Mouse (Mus musculus) hindbrain, postnatal 0 days (tissue): ENCODE data around the gene Ube2d1. TPM values are rescaled to one million over a fixed set of nuclear protein-coding genes. Genes with fewer than 3 reads are reported as not detected.

Experiments used
- ATAC-seq: fragments of 200-750 bp; cut with Nextera tagmentation; 2 replicates; pipeline ENCODE4 v1.8.0; 2017; ENCODE audit warnings: mild to moderate bottlenecking, moderate TSS enrichment, moderate library complexity
- DNase-seq: peaks from one replicate; pipeline ENCODE4 v3.0.0-alpha.2; 2015; ENCODE audit warnings: low spot score
- H3K27ac ChIP-seq: fragments of 300-500 bp; sonication (generic); 2 replicates; pipeline ENCODE4 v1.5.1; 2014; ENCODE audit warnings: mild to moderate bottlenecking
- H3K27me3 ChIP-seq: fragments of 300-500 bp; sonication (generic); 2 replicates; pipeline ENCODE4 v1.6.1; 2014; ENCODE audit warnings: low read length, mixed read lengths; ENCODE audit not compliant: insufficient read depth
- H3K36me3 ChIP-seq: fragments of 300-500 bp; sonication (generic); 2 replicates; pipeline ENCODE4 v1.6.1; 2014; ENCODE audit warnings: low read length, mixed read lengths; ENCODE audit not compliant: insufficient read depth
- H3K4me1 ChIP-seq: fragments of 300-500 bp; sonication (generic); 2 replicates; pipeline ENCODE4 v1.6.1; 2014; ENCODE audit warnings: antibody characterized with exemption, low read length, mixed read lengths; ENCODE audit not compliant: insufficient read depth
- H3K4me2 ChIP-seq: fragments of 300-500 bp; sonication (generic); 2 replicates; pipeline ENCODE4 v1.6.1; 2014; ENCODE audit warnings: low read depth, mild to moderate bottlenecking, low read length, moderate library complexity, mixed read lengths
- H3K4me3 ChIP-seq: fragments of 300-500 bp; sonication (generic); 2 replicates; pipeline ENCODE4 v1.5.1; 2014; ENCODE audit warnings: low read length
- H3K9ac ChIP-seq: fragments of 300-500 bp; sonication (generic); replicated peaks from 2 replicates; pipeline ENCODE4 v1.6.1; 2014; ENCODE audit warnings: mild to moderate bottlenecking, low read length, moderate library complexity, mixed read lengths
- H3K9me3 ChIP-seq: fragments of 300-500 bp; sonication (generic); 2 replicates; pipeline ENCODE4 v1.6.1; 2016; ENCODE audit warnings: low read length, mixed read lengths
- CTCF ChIP-seq: IDR thresholded peaks from 2 replicates; pipeline ENCODE4 v1.5.1; 2016; ENCODE audit warnings: antibody characterized with exemption, control low read depth, low read depth
- WGBS: fragments of 180-500 bp; shearing (Covaris S2); extraction: QIAGEN DNeasy Blood & Tissue Kit; methylation state at CpG from one replicate; pipeline ENCODE4 v1.1.7; 2014; 5-methylcytosine and 5-hydroxymethylcytosine counted together
- polyA plus RNA-seq: library from polyadenylated mRNA; unstranded; fragments of >200 nt; fragmentation: Nextera tagmentation; extraction: Ambion mirVana; gene quantifications from 2 replicates; pipeline ENCODE4 v1.2.1, GENCODE M21; 2015
- total RNA-seq: library from RNA; depleted of rRNA; stranded (reverse); fragments of >200 nt; gene quantifications from 2 replicates; pipeline ENCODE4 v1.2.3, GENCODE M21; 2014

Gene Ube2d1
- total and polyA plus RNA-seq, 2 experiments from 2014 or later = 58.8 to 145 TPM

- no peak for ATAC-seq
- Histone ChIP-seq H3K27me3 (no peaks in the 10 kb centered on the region), H3K27ac (no peak overlapping the region), H3K36me3 (peaks cover 14% of the 10 kb centered on the region; the same call in 1 of the 2 replicates), H3K4me3 (no peak overlapping the region), H3K9me3 (no peaks in the 10 kb centered on the region), H3K4me2 (no peak overlapping the region), H3K4me1 (no peaks in the 10 kb centered on the region), H3K9ac (no peak overlapping the region)
- no peak for TF ChIP-seq CTCF
- WGBS = 86% methylated on average over 6 of the region's 6 CpGs
- DNase-seq = no peak
These were observed 43.3 kb upstream of the Ube2d1 start for GRCm38 (mm10) chr10:71328382-71328781.

- no peaks in the 10 kb centered on the region for H3K9me3 ChIP-seq
- no peak for ATAC-seq
- H3K4me1 ChIP-seq = no peaks in the 10 kb centered on the region
- peaks cover 14% of the 10 kb centered on the region; the same call in 1 of the 2 replicates for H3K36me3 ChIP-seq
- H3K4me3 ChIP-seq = no peak overlapping the region
- no peak for DNase-seq
- no peak overlapping the region for H3K4me2 ChIP-seq
- no peak for TF ChIP-seq CTCF
- H3K9ac ChIP-seq = no peak overlapping the region
- no peaks in the 10 kb centered on the region for H3K27me3 ChIP-seq
- 71% methylated on average over 10 of the region's 10 CpGs for WGBS
- no peak overlapping the region for H3K27ac ChIP-seq
These were observed 42.3 kb upstream of the Ube2d1 start for GRCm38 (mm10) chr10:71327386-71327785.

GRCm38 (mm10) chr10:71326789-71327188 is 41.7 kb upstream of the Ube2d1 start:
- Histone ChIP-seq H3K4me1 (no peaks in the 10 kb centered on the region), H3K27me3 (no peaks in the 10 kb centered on the region), H3K36me3 (peaks cover 14% of the 10 kb centered on the region; the same call in 1 of the 2 replicates), H3K4me2 (no peak overlapping the region), H3K27ac (no peak overlapping the region), H3K9me3 (no peaks in the 10 kb centered on the region), H3K4me3 (no peak overlapping the region), H3K9ac (no peak overlapping the region)
- TF ChIP-seq CTCF = peak; percentile 96
- ATAC-seq = peak; percentile 49; the same call in 1 of the 2 replicates
- peak; percentile 87 for DNase-seq
- WGBS = 11% methylated on average over 7 of the region's 7 CpGs

GRCm38 (mm10) chr10:71326123-71326522 is 41.1 kb upstream of the Ube2d1 start:
- TF ChIP-seq CTCF = no peak
- 78% methylated on average over 7 of the region's 7 CpGs for WGBS

GRCm38 (mm10) chr10:71323669-71324068 is 38.6 kb upstream of the Ube2d1 start:
- H3K27ac ChIP-seq = no peak overlapping the region
- no peaks in the 10 kb centered on the region for H3K4me1 ChIP-seq
- WGBS = 87% methylated on average over 8 of the region's 8 CpGs
- H3K4me2 ChIP-seq = no peak overlapping the region
- TF ChIP-seq CTCF = no peak
- H3K4me3 ChIP-seq = no peak overlapping the region
- ATAC-seq (no peak), DNase-seq (no peak)
- no peaks in the 10 kb centered on the region for H3K36me3 ChIP-seq
- H3K9ac ChIP-seq = no peak overlapping the region
- no peaks in the 10 kb centered on the region for H3K9me3 ChIP-seq
- H3K27me3 ChIP-seq = no peaks in the 10 kb centered on the region

More at GRCm38 (mm10) chr10:71326123-71326522, 41.1 kb upstream of the Ube2d1 start:
- no peak overlapping the region for H3K4me3 ChIP-seq
- H3K9me3 ChIP-seq = no peaks in the 10 kb centered on the region
- H3K9ac ChIP-seq = no peak overlapping the region
- DNase-seq (no peak), ATAC-seq (no peak)
- H3K4me1 ChIP-seq = no peaks in the 10 kb centered on the region
- no peak overlapping the region for H3K27ac ChIP-seq
- no peaks in the 10 kb centered on the region for H3K27me3 ChIP-seq
- peaks cover 14% of the 10 kb centered on the region; the same call in 1 of the 2 replicates for H3K36me3 ChIP-seq
- no peak overlapping the region for H3K4me2 ChIP-seq

- Histone ChIP-seq H3K4me1 (no peaks in the 10 kb centered on the region), H3K36me3 (no peaks in the 10 kb centered on the region), H3K9me3 (no peaks in the 10 kb centered on the region), H3K27ac (no peak overlapping the region), H3K9ac (no peak overlapping the region), H3K27me3 (no peaks in the 10 kb centered on the region), H3K4me2 (0 out of 2 replicates have a peak overlapping the region, but pooled peaks have one; percentile 5), H3K4me3 (no peak overlapping the region)
- ATAC-seq (no peak), DNase-seq (no peak)
- 48% methylated on average over 7 of the region's 7 CpGs for WGBS
- TF ChIP-seq CTCF = no peak
These were observed 31.4 kb upstream of the Ube2d1 start for GRCm38 (mm10) chr10:71316497-71316896.

- 54% methylated on average over 11 of the region's 11 CpGs for WGBS
These were observed 31.0 kb upstream of the Ube2d1 start for GRCm38 (mm10) chr10:71316056-71316455.

More at GRCm38 (mm10) chr10:71316056-71316455, 31.0 kb upstream of the Ube2d1 start:
- ATAC-seq = no peak
- DNase-seq = no peak
- no peaks in the 10 kb centered on the region for H3K27me3 ChIP-seq
- TF ChIP-seq CTCF = no peak
- no peaks in the 10 kb centered on the region for H3K36me3 ChIP-seq
- no peak overlapping the region for H3K9ac ChIP-seq
- no peaks in the 10 kb centered on the region for H3K9me3 ChIP-seq
- no peaks in the 10 kb centered on the region for H3K4me1 ChIP-seq
- 0 out of 2 replicates have a peak overlapping the region, but pooled peaks have one; percentile 5 for H3K4me2 ChIP-seq
- H3K27ac ChIP-seq = no peak overlapping the region
- no peak overlapping the region for H3K4me3 ChIP-seq
